8 mouse cellular contexts compared by ENCODE assay signal in the genomic region with DNA sequence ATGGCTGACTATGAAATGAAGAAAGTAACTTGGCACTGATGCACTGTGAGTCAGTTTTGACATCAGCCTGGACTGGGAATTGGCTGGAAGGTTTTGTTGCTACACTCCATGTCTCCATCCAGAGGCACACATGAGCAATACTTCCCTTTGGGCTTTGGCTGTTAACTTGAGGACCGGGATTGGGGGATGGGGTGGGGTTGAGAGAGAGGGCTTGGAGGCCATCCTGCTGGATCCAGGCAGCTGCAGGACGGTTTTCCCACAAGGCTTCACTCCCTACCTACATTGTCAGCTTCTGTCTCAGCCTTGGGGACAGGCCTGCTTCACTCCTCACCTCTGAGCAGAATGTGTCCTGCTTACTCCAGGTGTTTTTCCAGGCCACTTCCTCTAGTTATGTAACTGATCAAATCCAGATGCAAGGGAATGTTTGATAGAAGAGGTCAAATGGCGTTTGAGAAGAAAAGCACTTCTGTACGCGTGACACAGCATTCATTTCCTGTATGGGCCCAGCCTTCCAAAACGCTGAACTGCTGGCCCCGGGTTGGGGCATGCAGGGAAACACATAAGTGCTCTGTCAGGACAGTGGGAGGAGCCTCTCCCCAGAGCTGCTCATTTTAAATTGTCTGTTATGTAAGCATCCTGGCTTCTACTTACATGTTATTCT. TPM values are rescaled to one million over a fixed set of nuclear protein-coding genes. Genes with fewer than 3 reads are reported as not detected.
DNase-seq lines count a peak whose midpoint lies in the region; ATAC-seq and TF ChIP-seq lines count a peak whose summit lies in the region.

No protein-coding gene starts in this region.

- 5% methylated on average over 7 of the region's 7 CpGs for WGBS in kidney, adult 2 months
- 4% methylated on average over 7 of the region's 7 CpGs for WGBS in lung, embryonic 16.5 days
- WGBS in stomach, embryonic 16.5 days = 6% methylated on average over 7 of the region's 7 CpGs

- no peak for TF ChIP-seq POLR2A in kidney, adult 2 months (IDR thresholded peaks at IDR 0.05; ENCODE audit: low read depth, low read length)

- H3K9me3 ChIP-seq in lung, embryonic 16.5 days (ENCODE audit: control insufficient read depth, low read length) = no peaks in the 10 kb centered on the region
- H3K9me3 ChIP-seq in stomach, embryonic 16.5 days (replicated peaks; ENCODE audit: control insufficient read depth, low read length) = no peaks in the 10 kb centered on the region

- peak overlapping the region; percentile 76 for H3K27ac ChIP-seq in kidney, adult 2 months (ENCODE audit: insufficient read depth, low read depth, low read length)
- peak overlapping the region; percentile 85 for H3K27ac ChIP-seq in lung, embryonic 16.5 days (ENCODE audit: low read length)
- peak overlapping the region; percentile 92 for H3K27ac ChIP-seq in stomach, embryonic 16.5 days (ENCODE audit: low read length)

- H3K4me1 ChIP-seq in kidney, adult 2 months (ENCODE audit: control insufficient read depth, insufficient read depth, low read length) = peaks cover 49% of the 10 kb centered on the region
- peaks cover 62% of the 10 kb centered on the region for H3K4me1 ChIP-seq in lung, embryonic 16.5 days (replicated peaks; ENCODE audit: control insufficient read depth, insufficient read depth, low read length)
- H3K4me1 ChIP-seq in stomach, embryonic 16.5 days (ENCODE audit: control insufficient read depth, insufficient read depth, low read length) = peaks cover 66% of the 10 kb centered on the region

- H3K4me2 ChIP-seq in lung, embryonic 16.5 days (ENCODE audit: low read depth, low read length) = peak overlapping the region; percentile 37
- H3K4me2 ChIP-seq in stomach, embryonic 16.5 days (ENCODE audit: low read depth, low read length) = peak overlapping the region; percentile 36

- ATAC-seq in lung, embryonic 16.5 days (ENCODE audit: low read depth) = peak; percentile 90
- ATAC-seq in stomach, embryonic 16.5 days (ENCODE audit: insufficient read depth, low FRiP score) = peak; percentile 78

- H3K27me3 ChIP-seq in kidney, adult 2 months (replicated peaks; ENCODE audit: control insufficient read depth, insufficient read depth, low read length) = no peaks in the 10 kb centered on the region
- H3K27me3 ChIP-seq in lung, embryonic 16.5 days (ENCODE audit: control insufficient read depth, insufficient read depth, low read depth, low read length) = no peaks in the 10 kb centered on the region
- no peaks in the 10 kb centered on the region for H3K27me3 ChIP-seq in stomach, embryonic 16.5 days (ENCODE audit: control insufficient read depth, insufficient read depth, low read length)

- H3K9ac ChIP-seq in lung, embryonic 16.5 days (ENCODE audit: low read length) = no peak overlapping the region; the same call in 1 of the 2 replicates
- peak overlapping the region; percentile 31; the same call in 1 of the 2 replicates for H3K9ac ChIP-seq in stomach, embryonic 16.5 days (ENCODE audit: low read length)

- no peak overlapping the region for H3K4me3 ChIP-seq in kidney, adult 2 months (ENCODE audit: insufficient read depth, low read depth, low read length)
- H3K4me3 ChIP-seq in lung, embryonic 16.5 days (ENCODE audit: low read length) = no peak overlapping the region; the same call in 1 of the 2 replicates
- H3K4me3 ChIP-seq in stomach, embryonic 16.5 days (replicated peaks; ENCODE audit: low read length) = no peak overlapping the region

- DNase-seq in layer of hippocampus, adult 11-12 months (ENCODE audit: low spot score) = peak; percentile 40
- DNase-seq in layer of hippocampus, postnatal 10 days (ENCODE audit: low spot score in 2 of 2) = no peak
- peak; percentile 63 for DNase-seq in brain, adult 2 months (ENCODE audit: low read depth, low spot score)
- peak; percentile 87 to 92 for DNase-seq in heart, adult 18-20 months
- peak; percentile 90 for DNase-seq in kidney, adult 2 months
- no peak for DNase-seq in frontal cortex, adult 2 months (ENCODE audit: extremely low spot score in 1 of 2, low spot score in 1 of 2)

- TF ChIP-seq CTCF in kidney, adult 2 months (conservative IDR thresholded peaks at IDR 0.05; ENCODE audit: insufficient read depth, insufficient read length, low read depth, low read length) = no peak; the same call in 1 of the 2 replicates

- no peaks in the 10 kb centered on the region for H3K36me3 ChIP-seq in kidney, adult 2 months (ENCODE audit: control insufficient read depth, insufficient read depth, low read length)
- no peaks in the 10 kb centered on the region; the same call in 1 of the 2 replicates for H3K36me3 ChIP-seq in lung, embryonic 16.5 days (ENCODE audit: control insufficient read depth, insufficient read depth, low read length)
- H3K36me3 ChIP-seq in stomach, embryonic 16.5 days (ENCODE audit: control insufficient read depth, insufficient read depth, low read length) = no peaks in the 10 kb centered on the region

RNA-seq across cellular contexts. Expression of gene Qrfp, which starts 39.5 kb away (rescaled TPM):
- not detected for total RNA-seq in layer of hippocampus, postnatal 10 days (2021)
- under 1 TPM in 1 of 2 experiments, not detected in 1; 0.10 TPM for total RNA-seq in heart, adult 18-20 months (2021)
- 0.05 and 0.11 TPM in 2 replicates for polyA plus RNA-seq in kidney, adult 2 months (2012; rRNA removed)
- 0.10 TPM in 1 of 2 replicates, not detected in the other for polyA plus RNA-seq in lung, embryonic 16.5 days (2015; fragmentation: Nextera tagmentation; extraction: Ambion mirVana)
- polyA plus RNA-seq in stomach, embryonic 16.5 days (2015; fragmentation: Nextera tagmentation; extraction: Ambion mirVana) = 0.10 TPM in 1 of 2 replicates, not detected in the other
- not detected in 2 replicates for polyA plus RNA-seq in frontal cortex, adult 2 months (2012; rRNA removed)

Comparison
In these comparisons a context has a peak if more than half of its experiments do, and no peak if none do; other contexts are left out.
1. DNase-seq: peak in layer of hippocampus, adult 11-12 months (single experiment), brain, adult 2 months (single experiment), heart, adult 18-20 months (2 of 2) and kidney, adult 2 months (single experiment); none in layer of hippocampus, postnatal 10 days (0 of 2) and frontal cortex, adult 2 months (0 of 2).
2. Peak in every context shown above with its lines, with median percentiles within 50 percentile points of each other: H3K27ac ChIP-seq.